50 mouse cellular contexts compared by ENCODE assay signal in genomic region chrX:139722350-139722749, GRCm38 (mm10). TPM values are rescaled to one million over a fixed set of nuclear protein-coding genes. Genes with fewer than 3 reads are reported as not detected.
"Had no signal": no experiment of that assay in that cellular context is flagged by ENCODE, and none has a peak within 500 bp of the region (broad histone marks: within the 10 kb centered on the region; RNA-seq: fewer than 3 reads in every experiment).

No protein-coding gene starts in this region.

- H3K4me2 ChIP-seq: heart, embryonic 11.5 days; heart, embryonic 12.5 days; heart, embryonic 13.5 days; heart, embryonic 15.5 days; hindbrain, embryonic 12.5 days; hindbrain, embryonic 13.5 days; hindbrain, embryonic 14.5 days; hindbrain, embryonic 15.5 days; intestine, embryonic 15.5 days; kidney, embryonic 15.5 days had no signal

- H3K36me3 ChIP-seq: heart, embryonic 15.5 days; hindbrain, embryonic 10.5 days; hindbrain, embryonic 12.5 days; hindbrain, embryonic 13.5 days; hindbrain, embryonic 15.5 days; intestine, embryonic 15.5 days; kidney, embryonic 15.5 days had no signal

- H3K27me3 ChIP-seq: heart, embryonic 12.5 days; heart, embryonic 13.5 days; heart, embryonic 15.5 days; hindbrain, embryonic 15.5 days; intestine, embryonic 15.5 days; kidney, embryonic 15.5 days had no signal

- H3K9me3 ChIP-seq: heart, embryonic 12.5 days; heart, embryonic 13.5 days; heart, embryonic 15.5 days; hindbrain, embryonic 10.5 days; hindbrain, embryonic 12.5 days; hindbrain, embryonic 13.5 days; hindbrain, embryonic 15.5 days; intestine, embryonic 15.5 days; kidney, embryonic 15.5 days had no signal

- H3K4me1 ChIP-seq: heart, embryonic 12.5 days; heart, embryonic 13.5 days; heart, embryonic 15.5 days; hindbrain, embryonic 10.5 days; hindbrain, embryonic 12.5 days; hindbrain, embryonic 13.5 days; hindbrain, embryonic 15.5 days; intestine, embryonic 15.5 days; kidney, embryonic 15.5 days had no signal

- DNase-seq: heart, postnatal 10 days; heart, postnatal 14 days; heart, postnatal 36 days; heart, postnatal 4 days; kidney, adult 11 months; kidney, adult 18-20 months; kidney, adult 2 months; kidney, adult 8-10 months; kidney, adult 9 months; kidney, postnatal 10 days; kidney, postnatal 14 days; kidney, postnatal 25 days; kidney, postnatal 36 days; kidney, postnatal 4 days; layer of hippocampus, adult 9-11 months; layer of hippocampus, postnatal 36 days had no signal

- H3K4me3 ChIP-seq: heart, embryonic 12.5 days; heart, embryonic 13.5 days; heart, embryonic 15.5 days; hindbrain, embryonic 10.5 days; hindbrain, embryonic 12.5 days; hindbrain, embryonic 13.5 days; hindbrain, embryonic 15.5 days; intestine, embryonic 15.5 days; kidney, embryonic 15.5 days; layer of hippocampus, adult 2 months; left cerebral cortex, adult 2 months had no signal

- H3K27ac ChIP-seq: heart, embryonic 13.5 days; heart, embryonic 15.5 days; hindbrain, embryonic 10.5 days; hindbrain, embryonic 12.5 days; hindbrain, embryonic 13.5 days; hindbrain, embryonic 14.5 days; hindbrain, embryonic 15.5 days; hindbrain, postnatal 0 days; intestine, embryonic 15.5 days; kidney, embryonic 15.5 days; kidney, postnatal 0 days; layer of hippocampus, adult 2 months; left cerebral cortex, adult 2 months had no signal

- H3K9ac ChIP-seq: heart, embryonic 12.5 days; heart, embryonic 13.5 days; heart, embryonic 15.5 days; hindbrain, embryonic 12.5 days; hindbrain, embryonic 13.5 days; hindbrain, embryonic 14.5 days; hindbrain, embryonic 15.5 days; intestine, embryonic 15.5 days; kidney, embryonic 15.5 days had no signal

RNA-seq across cellular contexts. Expression of gene Gm15013, which starts 8.1 kb away (rescaled TPM):
- total RNA-seq: heart, postnatal 10 days; heart, postnatal 14 days; heart, postnatal 25 days; heart, postnatal 36 days; heart, postnatal 4 days; hematopoietic stem cell, adult 5-6 weeks; hindbrain, postnatal 0 days; layer of hippocampus, adult 18-20 months; layer of hippocampus, adult 2 months; layer of hippocampus, adult 8-10 months; layer of hippocampus, postnatal 10 days; layer of hippocampus, postnatal 14 days; layer of hippocampus, postnatal 25 days; layer of hippocampus, postnatal 36 days; left cerebral cortex, adult 18-20 months; left cerebral cortex, adult 2 months had no signal
- polyA plus RNA-seq: heart, embryonic 12.5 days; heart, postnatal 0 days; hindbrain, embryonic 10.5 days; hindbrain, embryonic 11.5 days; hindbrain, embryonic 14.5 days; hindbrain, embryonic 15.5 days; hindbrain, embryonic 16.5 days; hindbrain, postnatal 0 days; intestine, embryonic 14.5 days; kidney, adult 2 months; kidney, embryonic 14.5 days; kidney, embryonic 15.5 days had no signal

RNA-seq across cellular contexts. Expression of gene Ripply1, which starts 59.8 kb away (rescaled TPM):
- total RNA-seq: heart, postnatal 10 days; heart, postnatal 14 days; heart, postnatal 25 days; heart, postnatal 36 days; heart, postnatal 4 days; hematopoietic stem cell, adult 5-6 weeks; hindbrain, postnatal 0 days; layer of hippocampus, adult 18-20 months; layer of hippocampus, adult 2 months; layer of hippocampus, adult 8-10 months; layer of hippocampus, postnatal 10 days; layer of hippocampus, postnatal 14 days; layer of hippocampus, postnatal 25 days; layer of hippocampus, postnatal 36 days; left cerebral cortex, adult 18-20 months; left cerebral cortex, adult 2 months had no signal
- polyA plus RNA-seq: heart, embryonic 11.5 days; heart, embryonic 12.5 days; heart, embryonic 13.5 days; heart, embryonic 14.5 days; heart, embryonic 15.5 days; heart, embryonic 16.5 days; heart, postnatal 0 days; hindbrain, embryonic 11.5 days; hindbrain, embryonic 12.5 days; hindbrain, embryonic 13.5 days; hindbrain, embryonic 14.5 days; hindbrain, embryonic 15.5 days; hindbrain, embryonic 16.5 days; hindbrain, postnatal 0 days; inflammation-experienced regulatory T-cells, adult 6 months; intestine, embryonic 14.5 days; intestine, embryonic 15.5 days; intestine, embryonic 16.5 days; intestine, postnatal 0 days; kidney, embryonic 14.5 days; kidney, embryonic 15.5 days; kidney, embryonic 16.5 days; kidney, postnatal 0 days had no signal
